Mouse (Mus musculus) cerebellum, adult 11 months (tissue): ENCODE data around the gene Abcc1.

ENCODE experiments used
- DNase-seq: peaks from one replicate; pipeline ENCODE4 v3.0.0; 2022

Gene Abcc1

GRCm38 (mm10) chr16:14361362-14362098 is at the start of gene Abcc1:
Gene Abcc1, plus strand, starts transcription at chr16:14361558.
- peak; percentile 76 for DNase-seq

- DNase-seq = no peak
Measured at GRCm38 (mm10) chr16:14312914-14313313, 48.4 kb upstream of the Abcc1 start.

GRCm38 (mm10) chr16:14316884-14317876 is 44.2 kb upstream of the Abcc1 start, which contains the start of gene Fopnl:
Gene Fopnl, minus strand, starts transcription at chr16:14317405.
- peak; percentile 99 for DNase-seq

- no peak for DNase-seq
Measured at GRCm38 (mm10) chr16:14319681-14320080, 41.7 kb upstream of the Abcc1 start.

- DNase-seq = no peak
Measured at GRCm38 (mm10) chr16:14320494-14320893, 40.9 kb upstream of the Abcc1 start.

GRCm38 (mm10) chr16:14328156-14328555 is 33.2 kb upstream of the Abcc1 start:
- DNase-seq = no peak

- no peak for DNase-seq
Measured at GRCm38 (mm10) chr16:14344967-14345366, 16.4 kb upstream of the Abcc1 start.

GRCm38 (mm10) chr16:14351571-14351970 is 9.8 kb upstream of the Abcc1 start:
- DNase-seq = no peak

GRCm38 (mm10) chr16:14352234-14352633 is 9.1 kb upstream of the Abcc1 start:
- no peak for DNase-seq

GRCm38 (mm10) chr16:14352663-14353062 is 8.7 kb upstream of the Abcc1 start:
- no peak for DNase-seq

- DNase-seq = no peak
Measured at GRCm38 (mm10) chr16:14357859-14358258, 3.5 kb upstream of the Abcc1 start.

GRCm38 (mm10) chr16:14358531-14358930 is 2.8 kb upstream of the Abcc1 start:
- no peak for DNase-seq

- DNase-seq = no peak
Measured at GRCm38 (mm10) chr16:14360931-14361330, 427 bp upstream of the Abcc1 start.

- DNase-seq = no peak
Measured at GRCm38 (mm10) chr16:14362099-14362820, 902 bp downstream of the Abcc1 start.

- DNase-seq = no peak
Measured at GRCm38 (mm10) chr16:14363496-14363895, 2.1 kb downstream of the Abcc1 start.

GRCm38 (mm10) chr16:14364066-14364465 is 2.7 kb downstream of the Abcc1 start:
- no peak for DNase-seq

GRCm38 (mm10) chr16:14365457-14365856 is 4.1 kb downstream of the Abcc1 start:
- no peak for DNase-seq

GRCm38 (mm10) chr16:14366017-14366416 is 4.7 kb downstream of the Abcc1 start:
- DNase-seq = no peak

GRCm38 (mm10) chr16:14371367-14371766 is 10.0 kb downstream of the Abcc1 start:
- no peak for DNase-seq

- no peak for DNase-seq
Measured at GRCm38 (mm10) chr16:14372382-14372781, 11.0 kb downstream of the Abcc1 start.

GRCm38 (mm10) chr16:14372817-14373301 is 11.5 kb downstream of the Abcc1 start:
- DNase-seq = no peak

- DNase-seq = no peak
Measured at GRCm38 (mm10) chr16:14375942-14376341, 14.6 kb downstream of the Abcc1 start.

- no peak for DNase-seq
Measured at GRCm38 (mm10) chr16:14376352-14376751, 15.0 kb downstream of the Abcc1 start.
